Mouse (Mus musculus) forebrain, embryonic 13.5 days (tissue): Measurements from ENCODE around the gene Tcam1. TPM values are rescaled to one million over a fixed set of nuclear protein-coding genes. Genes with fewer than 3 reads are reported as not detected.

Experiments used
- ATAC-seq: fragments of 200-750 bp; cut with Nextera tagmentation; 2 replicates; pipeline ENCODE4 v1.8.0; 2017
- H3K27ac ChIP-seq: fragments of 300-500 bp; sonication (generic); 2 replicates; pipeline ENCODE4 v1.5.1; 2015; ENCODE audit warnings: inconsistent platforms, mild to moderate bottlenecking, moderate library complexity
- H3K27me3 ChIP-seq: fragments of 300-500 bp; sonication (generic); 2 replicates; pipeline ENCODE4 v1.6.1; 2015; ENCODE audit warnings: mild to moderate bottlenecking, inconsistent platforms
- H3K36me3 ChIP-seq: fragments of 300-500 bp; sonication (generic); 2 replicates; pipeline ENCODE4 v1.6.1; 2015; ENCODE audit warnings: mild to moderate bottlenecking, inconsistent platforms; ENCODE audit not compliant: poor library complexity, severe bottlenecking
- H3K4me1 ChIP-seq: fragments of 300-500 bp; sonication (generic); 2 replicates; pipeline ENCODE4 v1.6.1; 2015; ENCODE audit warnings: inconsistent platforms
- H3K4me2 ChIP-seq: fragments of 300-500 bp; sonication (generic); 2 replicates; pipeline ENCODE4 v1.6.1; 2015; ENCODE audit warnings: inconsistent platforms, mild to moderate bottlenecking, moderate library complexity
- H3K4me3 ChIP-seq: fragments of 300-500 bp; sonication (generic); 2 replicates; pipeline ENCODE4 v1.5.1; 2015; ENCODE audit warnings: mild to moderate bottlenecking, inconsistent platforms
- H3K9ac ChIP-seq: fragments of 300-500 bp; sonication (generic); 2 replicates; pipeline ENCODE4 v1.6.1; 2015; ENCODE audit warnings: mild to moderate bottlenecking, inconsistent platforms
- H3K9me3 ChIP-seq: fragments of 300-500 bp; sonication (generic); replicated peaks from 2 replicates; pipeline ENCODE4 v1.6.1; 2016; ENCODE audit warnings: inconsistent platforms
- WGBS: fragments of 180-500 bp; shearing (Covaris S2); methylation state at CpG from one replicate; pipeline ENCODE4 v1.1.7; 2015; 5-methylcytosine and 5-hydroxymethylcytosine counted together
- polyA plus RNA-seq: library from polyadenylated mRNA; unstranded; fragments of >200 nt; fragmentation: Nextera tagmentation; extraction: Ambion mirVana; gene quantifications from 2 replicates; pipeline ENCODE4 v1.2.1, GENCODE M21; 2015

Gene Tcam1
- polyA plus RNA-seq, 1 experiment from 2014 or later = 0.10 TPM

GRCm38 (mm10) chr11:106306758-106307157 is 30.3 kb downstream of the Tcam1 start:
- no peak overlapping the region for H3K4me3 ChIP-seq
- no peak for ATAC-seq
- no peaks in the 10 kb centered on the region for H3K27me3 ChIP-seq
- H3K27ac ChIP-seq = no peak overlapping the region
- no peaks in the 10 kb centered on the region for H3K36me3 ChIP-seq
- H3K4me1 ChIP-seq = no peaks in the 10 kb centered on the region
- no peak overlapping the region for H3K4me2 ChIP-seq
- no peaks in the 10 kb centered on the region for H3K9me3 ChIP-seq
- H3K9ac ChIP-seq = no peak overlapping the region
- WGBS = 77% methylated on average over 9 of the region's 9 CpGs

- no peak overlapping the region for H3K27ac ChIP-seq
- no peak overlapping the region for H3K9ac ChIP-seq
- no peak for ATAC-seq
- H3K9me3 ChIP-seq = no peaks in the 10 kb centered on the region
- no peak overlapping the region for H3K4me2 ChIP-seq
- no peaks in the 10 kb centered on the region for H3K36me3 ChIP-seq
- no peaks in the 10 kb centered on the region for H3K27me3 ChIP-seq
- H3K4me1 ChIP-seq = no peaks in the 10 kb centered on the region
- WGBS = 81% methylated on average over 5 of the region's 5 CpGs
- no peak overlapping the region for H3K4me3 ChIP-seq
These were observed 31.0 kb downstream of the Tcam1 start for GRCm38 (mm10) chr11:106307432-106307831.

- Histone ChIP-seq H3K4me3 (no peak overlapping the region), H3K9me3 (no peaks in the 10 kb centered on the region), H3K4me1 (no peaks in the 10 kb centered on the region), H3K36me3 (no peaks in the 10 kb centered on the region), H3K27me3 (no peaks in the 10 kb centered on the region), H3K4me2 (no peak overlapping the region), H3K9ac (no peak overlapping the region), H3K27ac (no peak overlapping the region)
- no peak for ATAC-seq
- WGBS = 79% methylated on average over 11 of the region's 11 CpGs
These were observed 31.7 kb downstream of the Tcam1 start for GRCm38 (mm10) chr11:106308162-106308561.

GRCm38 (mm10) chr11:106310123-106310522 is 33.7 kb downstream of the Tcam1 start:
- Histone ChIP-seq H3K4me2 (no peak overlapping the region), H3K4me3 (no peak overlapping the region), H3K9me3 (no peaks in the 10 kb centered on the region), H3K36me3 (no peaks in the 10 kb centered on the region), H3K4me1 (no peaks in the 10 kb centered on the region), H3K27me3 (no peaks in the 10 kb centered on the region), H3K27ac (no peak overlapping the region), H3K9ac (no peak overlapping the region)
- 73% methylated on average over 5 of the region's 5 CpGs for WGBS
- no peak for ATAC-seq

- Histone ChIP-seq H3K4me2 (no peak overlapping the region), H3K27me3 (no peaks in the 10 kb centered on the region), H3K27ac (no peak overlapping the region), H3K36me3 (no peaks in the 10 kb centered on the region), H3K9me3 (no peaks in the 10 kb centered on the region), H3K4me1 (no peaks in the 10 kb centered on the region), H3K4me3 (no peak overlapping the region), H3K9ac (no peak overlapping the region)
- 83% methylated on average over 5 of the region's 5 CpGs for WGBS
- ATAC-seq = no peak
These were observed 37.1 kb downstream of the Tcam1 start for GRCm38 (mm10) chr11:106313533-106313932.

GRCm38 (mm10) chr11:106314333-106314812 is 37.9 kb downstream of the Tcam1 start, which contains the start of gene Cd79b:
Gene Cd79b (minus strand): TSS chr11:106314762.
- Histone ChIP-seq H3K4me2 (no peak within 1 kb of the TSS), H3K27ac (no peak within 1 kb of the TSS), H3K36me3 (no peaks in the 10 kb centered on the region), H3K27me3 (no peaks in the 10 kb centered on the region), H3K4me1 (no peaks in the 10 kb centered on the region), H3K4me3 (no peak within 1 kb of the TSS), H3K9ac (no peak within 1 kb of the TSS), H3K9me3 (no peaks in the 10 kb centered on the region)
- no peak for ATAC-seq
- WGBS = 78% methylated on average over 9 of the region's 9 CpGs

GRCm38 (mm10) chr11:106316416-106316815 is 39.9 kb downstream of the Tcam1 start:
- no peak overlapping the region for H3K27ac ChIP-seq
- H3K9ac ChIP-seq = no peak overlapping the region
- H3K27me3 ChIP-seq = no peaks in the 10 kb centered on the region
- no peak overlapping the region for H3K4me2 ChIP-seq
- no peak overlapping the region for H3K4me3 ChIP-seq
- H3K4me1 ChIP-seq = no peaks in the 10 kb centered on the region
- H3K36me3 ChIP-seq = no peaks in the 10 kb centered on the region
- 83% methylated on average over 1 of the region's 1 CpGs for WGBS
- H3K9me3 ChIP-seq = no peaks in the 10 kb centered on the region
- no peak for ATAC-seq

- no peak overlapping the region for H3K27ac ChIP-seq
- H3K4me1 ChIP-seq = no peaks in the 10 kb centered on the region
- no peaks in the 10 kb centered on the region for H3K36me3 ChIP-seq
- no peak for ATAC-seq
- 83% methylated on average over 7 of the region's 7 CpGs for WGBS
- no peaks in the 10 kb centered on the region for H3K27me3 ChIP-seq
- no peak overlapping the region for H3K4me2 ChIP-seq
- H3K4me3 ChIP-seq = no peak overlapping the region
- no peaks in the 10 kb centered on the region for H3K9me3 ChIP-seq
- no peak overlapping the region for H3K9ac ChIP-seq
These were observed 41.3 kb downstream of the Tcam1 start for GRCm38 (mm10) chr11:106317801-106318200.

- H3K9ac ChIP-seq = no peak overlapping the region
- no peaks in the 10 kb centered on the region for H3K9me3 ChIP-seq
- ATAC-seq = no peak
- no peaks in the 10 kb centered on the region for H3K4me1 ChIP-seq
- H3K36me3 ChIP-seq = no peaks in the 10 kb centered on the region
- 78% methylated on average over 21 of the region's 21 CpGs for WGBS
- no peak overlapping the region for H3K4me2 ChIP-seq
- no peaks in the 10 kb centered on the region for H3K27me3 ChIP-seq
- no peak overlapping the region for H3K27ac ChIP-seq
- no peak overlapping the region for H3K4me3 ChIP-seq
These were observed 42.2 kb downstream of the Tcam1 start for GRCm38 (mm10) chr11:106318406-106319366.

GRCm38 (mm10) chr11:106324858-106325257 is 48.4 kb downstream of the Tcam1 start:
- WGBS = 59% methylated on average over 5 of the region's 5 CpGs
- Histone ChIP-seq H3K9me3 (no peaks in the 10 kb centered on the region), H3K36me3 (no peaks in the 10 kb centered on the region), H3K27me3 (no peaks in the 10 kb centered on the region), H3K4me3 (no peak overlapping the region), H3K4me2 (no peak overlapping the region), H3K27ac (no peak overlapping the region), H3K4me1 (no peaks in the 10 kb centered on the region), H3K9ac (no peak overlapping the region)
- no peak for ATAC-seq

GRCm38 (mm10) chr11:106325566-106326206 is 49.2 kb downstream of the Tcam1 start:
- H3K27ac ChIP-seq = no peak overlapping the region
- no peak overlapping the region for H3K4me2 ChIP-seq
- no peak for ATAC-seq
- no peaks in the 10 kb centered on the region for H3K27me3 ChIP-seq
- H3K9ac ChIP-seq = no peak overlapping the region
- no peaks in the 10 kb centered on the region for H3K36me3 ChIP-seq
- no peak overlapping the region for H3K4me3 ChIP-seq
- H3K9me3 ChIP-seq = no peaks in the 10 kb centered on the region
- H3K4me1 ChIP-seq = no peaks in the 10 kb centered on the region
- 75% methylated on average over 8 of the region's 8 CpGs for WGBS

- H3K4me3 ChIP-seq = no peak overlapping the region
- no peaks in the 10 kb centered on the region for H3K4me1 ChIP-seq
- no peaks in the 10 kb centered on the region for H3K27me3 ChIP-seq
- H3K9me3 ChIP-seq = no peaks in the 10 kb centered on the region
- no peaks in the 10 kb centered on the region for H3K36me3 ChIP-seq
- 91% methylated on average over 8 of the region's 8 CpGs for WGBS
- no peak overlapping the region for H3K27ac ChIP-seq
- no peak for ATAC-seq
- no peak overlapping the region for H3K9ac ChIP-seq
- H3K4me2 ChIP-seq = no peak overlapping the region
These were observed 50.0 kb downstream of the Tcam1 start for GRCm38 (mm10) chr11:106326475-106326874.
